Mouse (Mus musculus): ENCODE measurements around the gene Map4k5.

- no peak for TF ChIP-seq POLR2A (IDR thresholded peaks at IDR 0.05; ENCODE audit: insufficient read depth, low read length)
- TF ChIP-seq EP300 (IDR thresholded peaks at IDR 0.05; ENCODE audit: insufficient read depth, low read depth, low read length): no peak
- TF ChIP-seq CTCF (IDR thresholded peaks at IDR 0.05; ENCODE audit: low read depth, low read length): no peak
Measured at GRCm38 (mm10) chr12:69845722-69846121, 47.3 kb downstream of the Map4k5 start.

All from ES-Bruce4 (cell line).